Mouse (Mus musculus) CD4-positive helper T cell, adult 2 months (primary cell): ENCODE measurements around the gene Mfap2.

Experiments
- DNase-seq: peaks from one replicate; pipeline ENCODE4 v3.0.0-alpha.2; 2012; ENCODE audit warnings: low read depth, missing footprints, low spot score

The Mfap2 gene

DNA sequence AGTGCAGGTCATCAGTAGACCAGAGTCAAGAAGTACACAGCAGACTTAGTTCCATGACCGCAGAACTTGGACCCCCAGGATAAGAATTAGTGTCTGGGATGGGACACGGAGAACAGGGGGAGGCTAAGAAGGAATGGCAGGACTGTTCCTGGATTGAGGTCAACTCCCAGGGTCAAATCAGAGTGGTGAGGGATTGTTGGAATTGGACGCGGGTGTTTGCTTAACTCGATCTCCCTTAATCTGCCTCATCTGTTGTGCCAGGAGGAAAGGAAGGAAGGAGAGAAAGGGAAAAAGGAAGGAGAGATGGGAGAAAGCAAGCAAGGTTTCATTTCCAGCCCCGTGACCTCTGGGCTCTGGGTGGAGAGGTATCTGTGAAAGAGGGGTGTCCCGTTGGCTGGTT is at the start of gene Mfap2:
Gene Mfap2 (plus strand): TSS at position 301 of the 400 bp plus-strand sequence.
- no peak for DNase-seq

- peak; percentile 98 for DNase-seq
Observed at GRCm38 (mm10) chr4:140960781-140961466, 49.3 kb upstream of the Mfap2 start, which contains the start of gene Sdhb. Sdhb (plus strand) TSS chr4:140961203.

DNA sequence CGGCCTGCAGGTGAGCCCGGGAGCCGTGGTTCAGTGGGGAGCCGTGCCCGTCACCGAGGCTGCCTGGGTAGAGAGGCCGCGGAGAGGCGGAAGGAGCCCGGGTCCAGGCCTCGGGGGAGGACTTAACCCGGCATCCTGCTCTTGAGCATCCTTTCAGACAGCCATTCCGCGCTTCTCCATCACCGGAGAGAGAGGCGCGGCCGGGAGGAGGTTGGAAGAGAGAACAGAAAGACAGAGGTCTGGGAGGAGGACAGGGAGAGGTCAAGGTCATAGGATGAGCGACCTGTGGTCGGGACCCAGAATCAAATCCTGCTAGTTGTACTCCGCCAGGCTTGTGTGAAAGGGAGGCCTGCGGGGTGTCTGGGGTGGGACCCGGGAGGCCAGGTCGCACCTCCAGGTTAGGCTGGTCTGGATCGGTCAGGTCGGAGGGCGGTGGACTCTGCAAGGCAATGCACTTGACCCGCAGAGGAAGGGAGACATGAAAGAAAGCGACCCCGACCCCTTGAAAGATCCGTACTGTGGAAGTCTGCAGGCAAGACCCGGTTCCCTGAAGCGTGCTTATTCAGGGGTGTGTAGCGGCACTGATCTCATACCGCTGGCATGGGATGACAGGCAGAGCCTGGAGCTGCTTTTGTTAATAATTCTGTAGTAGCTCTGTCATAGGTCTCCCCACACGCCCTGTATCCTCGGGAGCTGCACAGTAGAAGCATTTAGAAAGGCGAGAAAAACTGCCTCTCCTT is 48.6 kb upstream of the Mfap2 start:
- DNase-seq: no peak

- DNase-seq: no peak
Observed at GRCm38 (mm10) chr4:140962207-140962909, 47.9 kb upstream of the Mfap2 start.

DNA sequence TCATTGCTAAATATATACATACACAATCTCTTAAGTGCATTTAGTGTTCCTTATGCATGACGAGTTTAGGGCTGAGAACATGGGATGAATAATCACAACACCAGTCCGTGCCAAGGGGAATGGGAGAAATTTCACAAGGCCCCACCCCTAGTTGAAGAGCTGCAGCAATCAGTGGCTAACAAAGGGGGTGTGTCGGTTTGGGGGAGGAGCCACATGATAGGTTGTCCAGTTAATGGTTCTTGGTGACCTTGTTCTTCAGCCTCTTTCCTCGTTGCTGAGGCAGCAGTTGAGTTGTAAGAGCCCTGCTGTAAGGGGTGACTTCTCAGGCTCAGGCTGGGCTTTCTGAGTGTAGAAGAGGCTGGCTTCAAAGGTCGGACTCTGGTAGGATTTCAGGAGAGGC is 47.3 kb upstream of the Mfap2 start:
- DNase-seq: no peak

GRCm38 (mm10) chr4:140963941-140964597 is 46.1 kb upstream of the Mfap2 start:
- DNase-seq: no peak

DNA sequence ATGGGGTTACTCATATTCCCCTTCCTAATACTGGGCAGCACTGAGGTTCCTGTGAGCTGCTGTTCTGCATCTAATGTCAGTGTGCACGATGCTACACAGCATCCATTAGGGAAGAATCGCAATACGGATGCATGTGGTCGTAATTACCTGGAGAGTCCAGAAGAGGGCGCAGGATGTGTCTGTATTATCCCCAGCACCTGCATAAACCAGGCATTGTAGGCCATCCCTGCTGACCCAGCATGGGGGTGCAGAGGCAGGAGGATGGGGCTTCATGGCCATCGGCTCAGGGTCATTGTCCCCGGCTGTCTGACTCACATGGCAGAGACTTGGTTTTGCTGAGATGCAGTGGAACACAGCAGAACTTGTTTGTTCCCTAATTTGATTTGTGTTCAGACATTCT is 45.6 kb upstream of the Mfap2 start:
- DNase-seq: peak; percentile 78

- no peak for DNase-seq
Observed at GRCm38 (mm10) chr4:140967386-140968159, 42.6 kb upstream of the Mfap2 start.

DNA sequence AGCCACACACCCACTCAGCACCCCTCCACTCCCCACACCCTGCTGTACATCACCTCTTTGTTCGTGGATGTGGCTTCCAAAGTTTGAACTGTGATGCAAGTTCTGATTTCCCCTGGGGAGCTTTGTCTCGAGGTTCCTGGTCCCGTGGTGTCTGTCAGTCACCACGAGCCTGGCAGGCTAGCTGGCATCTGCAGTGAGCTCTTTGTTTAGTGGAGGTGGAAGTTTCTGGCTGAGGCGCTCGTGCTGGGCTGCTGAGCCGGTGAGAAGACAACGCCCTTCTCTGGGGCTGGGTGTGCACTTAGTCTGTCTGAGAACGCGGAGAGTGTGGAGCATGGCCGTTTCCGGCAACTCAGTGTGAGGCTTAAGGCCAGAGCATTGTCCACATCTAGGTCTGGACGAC is 38.5 kb upstream of the Mfap2 start:
- no peak for DNase-seq

DNA sequence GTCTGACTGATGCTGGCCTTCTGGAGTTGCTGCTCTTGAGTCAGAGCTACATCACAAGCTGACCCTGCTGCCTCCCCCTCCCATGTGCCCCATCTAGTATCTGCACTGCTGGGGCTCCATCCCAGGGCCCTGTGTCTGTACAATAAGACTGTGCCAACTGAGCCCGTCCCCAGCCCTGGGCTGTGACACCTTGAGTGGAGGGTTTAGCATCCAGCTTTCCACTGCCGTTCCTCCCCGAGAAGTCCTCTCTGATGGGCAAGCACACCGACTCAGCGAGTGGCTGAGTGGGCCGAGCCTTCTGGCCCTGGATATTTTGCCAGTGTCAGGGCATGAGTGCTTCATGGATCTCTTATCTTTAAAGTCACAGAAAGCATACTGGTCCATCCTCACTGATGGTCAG is 35.8 kb upstream of the Mfap2 start:
- no peak for DNase-seq

DNA sequence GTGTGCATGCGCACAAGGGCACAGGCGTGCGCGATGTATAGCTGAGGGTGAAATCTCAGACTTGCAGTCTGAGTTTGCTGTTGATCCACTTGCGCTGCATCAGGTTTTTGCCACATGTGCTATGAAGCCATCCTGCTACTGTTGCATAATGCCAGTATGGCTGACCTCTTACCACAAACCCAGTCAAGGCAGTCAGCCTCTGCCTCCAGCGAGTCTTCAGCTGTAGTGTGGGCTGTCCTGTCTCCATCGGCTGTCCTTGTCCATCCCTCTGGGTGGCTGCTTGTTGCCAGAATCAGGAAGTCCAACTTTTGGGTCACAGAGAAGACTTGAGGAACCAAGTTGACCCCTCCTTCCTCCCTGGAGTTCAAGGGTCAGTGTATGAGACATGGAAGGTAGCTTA is 34.9 kb upstream of the Mfap2 start:
- no peak for DNase-seq

DNA sequence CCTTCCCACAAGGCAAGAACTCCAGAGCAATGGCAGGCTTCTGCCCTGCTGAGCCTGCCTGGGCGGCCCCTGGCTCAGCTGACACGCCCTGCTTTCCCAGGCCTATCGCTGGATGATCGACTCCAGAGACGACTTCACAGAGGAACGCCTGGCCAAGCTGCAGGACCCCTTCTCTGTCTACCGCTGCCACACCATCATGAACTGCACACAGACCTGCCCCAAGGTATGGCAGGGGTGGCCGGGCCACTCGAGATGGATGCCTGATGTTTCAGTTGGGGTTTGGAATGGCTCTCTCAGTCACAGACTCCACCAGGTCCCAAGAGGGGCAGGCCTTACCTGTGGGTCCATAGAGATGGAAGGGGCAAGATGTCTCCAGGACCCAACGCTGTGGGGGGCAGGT is 32.9 kb upstream of the Mfap2 start:
- no peak for DNase-seq

DNA sequence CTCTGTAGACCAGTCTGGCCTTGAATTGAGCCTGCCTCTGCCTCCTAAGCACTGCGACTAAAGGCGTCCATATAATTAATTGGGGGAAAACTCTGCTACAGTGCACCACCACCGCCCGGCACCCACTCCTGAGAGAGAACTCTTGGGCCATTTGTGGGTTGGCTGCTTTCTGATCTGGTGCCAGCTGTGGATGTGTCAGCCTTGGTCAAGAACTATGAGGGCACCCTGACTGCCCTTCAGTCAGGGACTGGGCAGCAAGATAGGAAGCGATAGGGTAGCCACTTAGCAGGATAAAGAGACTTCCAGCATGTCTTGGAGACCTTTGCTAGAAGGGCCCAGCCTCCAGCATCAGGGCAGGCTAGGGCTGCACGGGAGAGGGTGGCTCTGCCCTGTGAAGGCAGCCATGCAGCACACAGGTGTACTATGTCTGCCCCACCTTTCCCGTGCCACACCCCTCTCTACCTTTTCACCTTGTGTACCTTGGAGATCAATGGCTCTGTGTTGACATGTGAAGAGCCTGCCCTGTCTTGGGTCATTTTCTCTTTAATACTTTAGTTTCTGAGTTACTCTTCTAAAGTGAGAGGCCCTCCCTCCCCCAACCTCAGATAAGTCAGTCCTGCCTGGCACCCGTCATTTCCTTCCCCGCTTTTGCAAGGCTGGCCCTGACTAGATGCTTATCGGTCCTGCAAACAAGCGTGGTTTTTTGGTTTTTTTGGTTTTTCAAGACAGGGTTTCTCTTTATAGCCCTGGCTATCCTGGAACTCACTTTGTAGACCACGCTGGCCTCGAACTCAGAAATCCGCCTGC is 32.1 kb upstream of the Mfap2 start:
- DNase-seq: peak; percentile 42

DNA sequence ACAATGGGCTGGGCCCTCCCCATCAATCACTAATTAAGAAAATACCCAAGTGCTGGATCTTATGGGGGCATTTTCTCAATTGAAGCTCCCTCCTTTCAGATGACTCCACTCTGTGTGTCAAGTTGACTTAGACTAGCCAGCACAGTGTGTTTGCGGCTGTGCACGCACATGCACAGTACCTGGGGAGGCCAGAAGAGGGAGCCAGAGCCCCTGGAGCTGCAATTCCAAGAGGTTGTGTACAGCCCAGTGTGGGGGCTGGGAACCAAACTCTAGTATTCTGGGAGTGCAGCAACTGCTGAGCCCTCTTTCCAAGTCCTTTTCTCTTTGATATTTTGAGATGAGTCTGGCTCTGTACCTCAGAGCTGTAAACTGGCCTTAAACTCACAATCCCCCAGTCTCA is 28.6 kb upstream of the Mfap2 start:
- DNase-seq: peak; percentile 15

- no peak for DNase-seq
Observed at GRCm38 (mm10) chr4:140982808-140983207, 27.4 kb upstream of the Mfap2 start.

DNA sequence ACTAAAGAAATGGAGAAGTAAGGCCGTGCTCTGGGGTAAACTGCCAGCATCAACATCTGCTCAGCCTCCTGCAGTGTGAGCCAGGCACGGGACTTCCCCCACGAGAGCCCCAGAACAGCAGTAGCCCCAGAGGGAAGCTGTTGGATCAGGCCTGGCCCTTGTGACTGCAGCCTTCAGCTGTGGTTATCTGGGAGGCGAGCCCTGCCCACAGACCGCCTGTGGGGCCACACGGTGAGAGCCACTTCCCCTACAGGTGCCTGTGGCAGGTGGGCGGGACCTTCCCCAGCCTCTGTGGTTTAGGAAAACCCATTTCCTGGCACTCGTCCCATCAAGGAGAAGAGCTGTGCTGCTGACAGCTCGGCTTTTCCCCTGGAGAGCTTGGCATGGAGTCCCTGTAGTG is 26.8 kb upstream of the Mfap2 start:
- peak; percentile 81 for DNase-seq

DNA sequence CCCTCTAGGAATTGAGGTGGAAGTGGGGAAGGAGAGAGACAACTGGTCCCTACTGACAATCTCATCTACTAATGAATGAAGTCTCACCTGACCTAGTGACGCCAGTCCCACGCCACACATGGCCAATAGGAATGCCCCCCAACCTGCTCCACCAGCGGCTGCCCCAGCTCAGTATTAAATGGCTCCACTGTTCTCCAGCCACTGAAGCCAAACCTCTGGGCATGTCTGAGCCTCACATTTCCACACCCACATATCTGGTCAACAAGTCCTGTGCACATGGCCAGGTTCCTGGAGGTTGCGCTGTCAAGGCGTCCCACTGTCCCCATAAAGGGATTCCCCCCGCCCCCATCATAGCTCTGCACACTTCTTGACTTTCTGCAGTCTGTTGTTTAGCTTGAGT is 25.7 kb upstream of the Mfap2 start:
- DNase-seq: no peak

DNA sequence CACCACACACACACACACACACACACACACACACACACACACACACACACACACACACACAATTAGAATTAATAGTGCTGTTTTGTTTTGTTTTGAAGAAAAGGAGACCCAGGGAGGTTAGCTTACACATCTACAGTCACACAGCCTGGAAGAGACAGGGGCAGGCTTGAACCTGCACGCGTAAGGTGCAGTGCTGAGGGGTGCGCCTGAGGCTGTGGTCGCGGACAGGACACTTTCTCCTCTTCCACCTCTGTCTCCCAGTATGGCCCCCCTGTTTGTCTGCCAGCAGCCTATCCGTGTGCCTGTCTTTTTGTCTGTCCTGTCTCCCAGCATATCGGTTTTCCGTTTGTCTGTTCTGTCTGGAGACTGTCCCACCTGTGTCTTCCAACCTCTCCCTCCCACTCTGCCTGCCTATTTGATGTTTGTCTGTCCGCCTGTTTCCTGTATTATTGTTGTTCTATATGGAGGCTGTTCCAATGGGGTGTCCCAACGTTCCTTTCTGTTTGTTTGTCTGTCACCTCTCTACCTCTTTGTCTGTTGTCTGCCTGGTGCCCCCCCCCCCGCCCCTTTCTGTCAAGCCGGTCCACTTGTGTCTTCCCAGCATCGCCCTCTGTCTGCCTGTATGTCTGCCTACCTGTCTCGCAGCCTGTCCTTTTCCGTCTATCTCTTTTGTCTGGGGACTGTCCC is 24.1 kb upstream of the Mfap2 start:
- DNase-seq: peak; percentile 34

- peak; percentile 88 for DNase-seq
Observed at GRCm38 (mm10) chr4:140986711-140987395, 23.4 kb upstream of the Mfap2 start, which contains the start of gene Atp13a2. Atp13a2 (plus strand) TSS chr4:140986873.
